Mouse (Mus musculus): Measurements from ENCODE around the gene Hist1h4a.

DNA sequence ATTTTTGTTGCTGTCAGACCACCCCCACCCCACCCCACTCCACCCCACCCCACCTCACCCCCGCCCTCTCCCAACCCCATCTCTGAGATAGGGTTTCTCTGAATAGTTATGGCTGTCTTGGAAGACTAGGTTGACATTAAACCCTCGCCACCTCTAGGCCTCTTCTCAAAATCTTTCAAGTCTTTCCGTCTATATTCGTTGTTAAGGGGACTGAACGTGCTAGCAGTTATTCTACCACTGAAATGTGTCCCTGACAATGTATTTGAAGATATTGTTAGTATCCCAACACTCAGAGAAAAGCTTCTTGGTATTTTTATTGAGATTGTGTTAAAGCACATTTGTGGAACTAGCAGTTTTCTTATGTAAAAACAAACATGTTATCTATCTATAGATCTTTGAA, 20.1 kb downstream of the Hist1h4a start:
- TF ChIP-seq POLR2A (IDR thresholded peaks at IDR 0.05; ENCODE audit: borderline replicate concordance, insufficient read depth, low read length) (no peak), CTCF (IDR thresholded peaks at IDR 0.05; ENCODE audit: borderline replicate concordance, insufficient read depth, low read depth, low read length) (no peak)
